Mouse (Mus musculus) c-Kit-positive CD71-negative TER-119-negative erythroid progenitor cells, embryonic 14.5 days (primary cell): Measurements from ENCODE around the gene Ly6g6c.
A peak's percentile ranks its signal among the peaks of the same experiment; 100 is the strongest.
"Not testable (repeated sequence)": the region's sequence is repeated elsewhere in the genome, so short reads cannot be mapped to it uniquely, and the experiment has no call there.

Experiments
- DNase-seq: peaks from one replicate; pipeline ENCODE4 v3.0.0-alpha.2; 2013; ENCODE audit warnings: low read depth

Ly6g6c gene

GRCm38 (mm10) chr17:35031880-35032279, 33.3 kb upstream of the Ly6g6c start:
- no peak for DNase-seq

GRCm38 (mm10) chr17:35032323-35032870, 32.8 kb upstream of the Ly6g6c start:
- no peak for DNase-seq

GRCm38 (mm10) chr17:35033703-35034102, 31.5 kb upstream of the Ly6g6c start:
- not testable (repeated sequence) for DNase-seq

GRCm38 (mm10) chr17:35034896-35035295, 30.3 kb upstream of the Ly6g6c start:
- DNase-seq: no peak

GRCm38 (mm10) chr17:35039121-35039873, 25.9 kb upstream of the Ly6g6c start:
- no peak for DNase-seq

GRCm38 (mm10) chr17:35043794-35044193, 21.4 kb upstream of the Ly6g6c start:
- DNase-seq: no peak

- no peak for DNase-seq
Measured at GRCm38 (mm10) chr17:35044904-35045806, 20.0 kb upstream of the Ly6g6c start.

GRCm38 (mm10) chr17:35045807-35046680, 19.1 kb upstream of the Ly6g6c start:
- no peak for DNase-seq

GRCm38 (mm10) chr17:35046681-35047455, 18.3 kb upstream of the Ly6g6c start, which contains the start of gene Msh5:
Gene Msh5 (minus strand): TSS chr17:35046745.
- peak; percentile 98 for DNase-seq

GRCm38 (mm10) chr17:35047688-35048087, 17.5 kb upstream of the Ly6g6c start:
- no peak for DNase-seq

- DNase-seq: no peak
Measured at GRCm38 (mm10) chr17:35048149-35048931, 16.8 kb upstream of the Ly6g6c start.

- DNase-seq: no peak
Measured at GRCm38 (mm10) chr17:35048932-35049440, 16.2 kb upstream of the Ly6g6c start.

GRCm38 (mm10) chr17:35049561-35050016, 15.6 kb upstream of the Ly6g6c start, which contains the start of gene Clic1:
Gene Clic1 (plus strand): TSS chr17:35049966.
- DNase-seq: no peak

GRCm38 (mm10) chr17:35050126-35050750, 14.9 kb upstream of the Ly6g6c start:
- DNase-seq: no peak

- DNase-seq: peak; percentile 90
Measured at GRCm38 (mm10) chr17:35051156-35052086, 13.8 kb upstream of the Ly6g6c start.

GRCm38 (mm10) chr17:35052271-35052798, 12.9 kb upstream of the Ly6g6c start:
- no peak for DNase-seq

- no peak for DNase-seq
Measured at GRCm38 (mm10) chr17:35055691-35056495, 9.3 kb upstream of the Ly6g6c start.
